Mouse (Mus musculus) fat pad, adult 2 months (tissue): Measurements from ENCODE around the gene Amotl1.

ENCODE experiments used
- DNase-seq: peaks from one replicate; pipeline ENCODE4 v3.0.0-alpha.2; 2011; ENCODE audit warnings: low read depth, low spot score; ENCODE audit errors: extremely low read depth

Gene Amotl1

GRCm38 (mm10) chr9:14559430-14559829 lies 85.4 kb downstream of the Amotl1 start:
- peak; percentile 58 for DNase-seq

DNA sequence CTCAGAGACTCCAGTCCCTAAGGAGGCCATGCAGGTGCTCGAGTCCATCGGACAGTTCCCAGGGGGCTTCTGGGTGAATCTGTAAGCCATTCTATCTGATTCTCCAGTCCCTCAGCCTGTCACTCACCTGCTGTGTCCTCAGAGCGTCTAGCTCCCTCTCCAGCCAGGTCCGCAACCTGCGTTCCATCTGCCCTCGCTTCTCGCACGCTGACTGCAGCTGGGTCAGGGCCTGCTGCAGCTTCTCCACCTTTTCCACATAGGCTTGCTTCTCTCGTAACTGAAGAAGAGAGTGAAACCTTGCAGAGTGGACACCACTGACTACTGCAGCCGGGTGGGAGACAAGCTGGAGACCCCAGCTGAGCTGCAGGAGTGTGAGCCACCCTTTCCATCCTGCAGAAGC lies 86.5 kb downstream of the Amotl1 start:
- DNase-seq: no peak

DNA sequence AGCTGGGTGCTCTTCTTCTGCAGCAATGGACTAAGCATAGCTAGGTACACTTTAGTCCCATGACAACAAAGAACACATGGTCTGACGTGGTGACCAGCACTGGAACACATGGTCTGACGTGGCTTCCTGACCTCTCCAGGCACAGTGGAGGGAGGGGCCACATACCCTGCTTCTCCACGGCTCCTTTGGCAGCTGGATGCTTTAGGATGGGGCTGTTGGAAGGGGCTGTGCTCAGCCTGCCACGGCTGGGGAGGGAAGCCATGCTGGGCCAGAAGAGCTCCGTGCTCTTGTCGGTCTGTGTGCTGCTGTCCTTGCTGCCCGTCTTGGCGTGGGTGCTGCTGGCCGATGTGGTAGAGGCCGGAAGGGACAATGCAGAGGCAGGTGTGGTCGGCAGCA lies 96.5 kb downstream of the Amotl1 start:
- no peak for DNase-seq

DNA sequence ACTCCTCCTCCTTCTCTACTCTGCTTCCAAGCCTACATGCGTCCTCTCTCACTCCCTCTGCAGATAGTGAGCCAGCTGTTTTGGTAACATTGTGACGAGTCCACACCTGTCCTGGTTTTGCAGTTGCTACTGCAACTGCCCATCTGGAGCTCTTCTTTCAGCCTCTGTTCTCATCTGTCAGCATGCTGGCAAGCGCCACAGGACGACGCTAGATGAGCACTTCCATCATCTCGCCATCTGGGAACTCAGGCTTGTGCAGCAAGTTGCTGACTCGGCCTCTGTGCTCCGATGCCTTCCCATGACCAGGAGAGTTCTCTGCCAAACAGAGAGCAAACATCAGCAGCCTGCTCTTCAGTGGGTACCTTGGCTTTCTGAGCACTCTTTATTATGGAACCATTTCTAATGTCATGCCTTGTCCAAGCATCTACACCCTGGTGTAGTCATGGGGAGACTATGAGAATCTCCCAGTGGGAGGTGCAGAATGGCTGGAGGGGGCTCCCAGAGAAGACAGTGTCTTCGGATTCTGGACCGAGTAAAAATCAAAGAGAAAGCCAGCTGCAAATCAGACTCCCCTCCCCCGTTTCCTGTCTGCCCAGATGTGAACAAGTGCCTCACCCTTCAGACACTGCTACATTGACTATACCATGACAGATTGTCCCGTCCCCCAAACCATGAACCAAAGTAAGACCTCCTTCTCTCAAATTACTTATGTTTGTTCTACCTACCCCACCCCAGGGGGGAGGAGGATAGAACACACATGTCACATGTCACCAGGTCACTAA lies 97.1 kb downstream of the Amotl1 start:
- no peak for DNase-seq

DNA sequence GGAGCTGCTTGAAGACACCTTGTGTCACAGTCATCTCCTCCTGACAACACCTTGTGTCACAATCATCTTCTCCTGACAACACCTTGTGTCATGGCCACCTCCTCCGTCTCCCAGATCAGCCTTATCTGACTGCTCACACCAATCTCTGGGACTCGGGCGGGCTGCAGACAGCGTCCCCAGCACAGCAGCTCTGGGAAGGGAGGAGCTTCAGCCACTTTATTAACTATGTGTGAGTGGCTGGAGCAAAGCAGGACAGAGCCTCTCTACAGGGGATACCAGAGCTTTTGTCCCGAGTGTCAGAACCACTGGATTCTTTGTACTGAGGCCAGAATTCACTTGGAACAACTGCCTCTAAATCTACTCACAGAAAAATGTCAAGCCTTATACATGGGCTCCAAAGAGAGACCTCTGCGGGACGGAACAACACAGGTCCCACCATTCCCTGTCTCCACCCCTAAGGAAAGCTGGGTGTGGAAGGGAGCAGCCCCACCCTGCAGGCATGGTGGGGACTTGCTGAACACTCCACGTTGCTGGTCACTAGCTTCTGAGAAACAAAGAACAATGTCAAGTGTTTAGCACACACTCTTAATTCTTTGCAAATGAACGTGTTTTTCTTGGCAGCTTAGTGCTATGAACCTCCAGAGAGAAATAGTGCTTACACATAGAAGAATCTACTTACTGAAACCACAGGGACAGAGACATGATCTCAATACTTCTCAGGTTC lies 100.7 kb downstream of the Amotl1 start:
- DNase-seq: peak; percentile 21

- DNase-seq: no peak
Measured at GRCm38 (mm10) chr9:14534833-14535456, 109.9 kb downstream of the Amotl1 start.

- no peak for DNase-seq
Measured at GRCm38 (mm10) chr9:14533659-14534058, 111.2 kb downstream of the Amotl1 start.

GRCm38 (mm10) chr9:14532283-14532682 lies 112.6 kb downstream of the Amotl1 start:
- DNase-seq: no peak

- DNase-seq: no peak
Measured at GRCm38 (mm10) chr9:14530004-14530403, 114.9 kb downstream of the Amotl1 start.

DNA sequence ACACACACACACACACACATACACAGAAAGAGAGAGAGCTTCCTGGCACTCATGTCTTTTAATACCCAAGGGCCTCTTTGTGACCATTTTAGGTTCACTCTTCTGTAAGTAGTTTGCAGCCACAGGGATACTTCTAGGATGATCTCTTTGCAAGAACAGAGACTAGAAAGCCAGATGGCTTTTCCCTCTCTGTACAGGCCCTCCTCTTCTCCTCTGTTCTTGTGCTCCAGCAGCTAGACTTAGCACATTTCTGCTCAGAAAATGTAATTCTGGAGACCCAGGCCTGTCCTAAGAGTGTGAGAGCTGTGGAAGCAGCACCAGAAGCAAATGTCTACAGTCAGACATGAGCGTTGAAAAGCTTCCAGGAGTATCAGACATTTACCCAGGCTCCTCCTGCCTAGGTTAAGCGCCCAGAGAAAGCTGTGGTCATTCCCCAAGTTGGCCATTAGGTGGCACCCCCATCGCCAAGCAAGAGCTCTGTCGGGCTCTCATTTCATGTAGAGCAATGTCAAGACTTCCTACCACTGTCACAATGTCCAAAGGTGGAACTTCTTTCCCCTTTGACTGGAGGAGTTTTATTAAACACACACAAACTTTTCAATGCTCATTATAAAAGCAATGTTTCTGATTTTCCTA lies 121.3 kb downstream of the Amotl1 start:
- DNase-seq: no peak

GRCm38 (mm10) chr9:14521695-14522094 lies 123.2 kb downstream of the Amotl1 start:
- DNase-seq: no peak

DNA sequence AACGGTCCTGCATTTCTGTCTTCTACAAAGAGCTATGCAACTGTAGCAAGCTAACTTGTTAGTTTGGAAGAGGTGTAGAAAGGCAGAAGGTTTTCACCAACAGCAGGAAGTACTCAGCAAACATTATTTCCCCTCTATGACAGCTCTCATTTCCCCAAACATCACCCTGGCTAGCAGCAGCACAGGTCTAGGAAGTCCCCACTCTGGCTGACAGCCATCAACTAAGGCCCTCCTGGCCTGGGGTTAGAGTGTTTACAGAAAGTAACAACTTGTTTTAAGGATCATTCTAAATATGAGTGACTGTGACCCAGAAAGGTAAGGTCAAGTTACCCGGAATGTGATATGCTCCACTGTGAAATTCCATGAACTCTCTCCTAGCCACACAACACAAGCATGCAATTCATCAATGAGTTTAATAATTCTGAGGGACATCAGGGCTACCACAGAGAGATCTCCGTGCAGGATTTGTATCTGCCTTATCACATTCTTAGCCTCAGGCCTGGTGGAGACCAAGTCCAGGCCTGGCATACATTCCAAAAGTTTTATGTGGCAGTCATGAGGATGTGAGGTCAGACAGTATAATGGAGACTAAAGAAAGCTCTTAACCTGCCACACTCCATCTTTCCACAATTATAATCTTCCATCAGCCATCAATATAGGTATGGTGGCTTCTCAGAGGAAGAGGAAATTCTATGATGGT lies 123.7 kb downstream of the Amotl1 start:
- DNase-seq: no peak

DNA sequence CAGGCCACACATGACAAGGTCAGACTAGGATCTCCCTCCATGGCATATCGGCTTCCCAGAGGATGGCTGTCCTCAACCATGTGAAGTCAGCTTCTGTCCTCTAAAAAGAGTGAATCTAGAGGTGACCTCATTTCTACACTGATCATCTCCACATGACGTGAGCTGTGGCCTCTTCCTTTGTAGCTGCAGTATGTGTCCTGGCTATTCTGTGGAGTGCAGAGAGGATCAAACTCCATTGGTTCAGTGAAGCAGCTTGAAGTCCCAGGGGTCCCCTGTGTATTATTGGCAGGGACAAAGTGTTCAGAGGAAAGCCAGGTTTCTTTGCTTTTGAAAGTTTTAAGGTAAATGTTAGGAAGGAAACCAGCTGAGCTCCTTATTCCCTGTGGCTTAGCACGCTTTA lies 126.8 kb downstream of the Amotl1 start:
- DNase-seq: no peak

DNA sequence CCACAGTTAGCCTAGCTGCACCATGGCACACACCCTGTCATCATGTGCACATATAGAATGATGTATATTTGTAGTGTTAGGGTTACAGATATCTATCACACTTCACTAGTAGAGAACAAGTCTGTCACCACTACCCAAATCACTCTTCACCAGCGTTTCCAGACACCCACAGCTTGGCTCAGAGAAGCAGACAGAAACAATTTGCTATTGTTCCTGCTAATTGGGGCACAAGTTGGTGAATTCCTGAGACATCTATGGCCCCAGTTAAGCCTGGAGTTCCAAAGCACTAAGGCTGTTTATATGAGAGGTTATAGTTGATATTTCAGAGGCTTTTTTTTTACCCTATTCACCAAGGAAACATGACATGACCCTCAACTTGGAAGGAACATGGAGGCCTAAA lies 127.6 kb downstream of the Amotl1 start:
- DNase-seq: no peak

DNA sequence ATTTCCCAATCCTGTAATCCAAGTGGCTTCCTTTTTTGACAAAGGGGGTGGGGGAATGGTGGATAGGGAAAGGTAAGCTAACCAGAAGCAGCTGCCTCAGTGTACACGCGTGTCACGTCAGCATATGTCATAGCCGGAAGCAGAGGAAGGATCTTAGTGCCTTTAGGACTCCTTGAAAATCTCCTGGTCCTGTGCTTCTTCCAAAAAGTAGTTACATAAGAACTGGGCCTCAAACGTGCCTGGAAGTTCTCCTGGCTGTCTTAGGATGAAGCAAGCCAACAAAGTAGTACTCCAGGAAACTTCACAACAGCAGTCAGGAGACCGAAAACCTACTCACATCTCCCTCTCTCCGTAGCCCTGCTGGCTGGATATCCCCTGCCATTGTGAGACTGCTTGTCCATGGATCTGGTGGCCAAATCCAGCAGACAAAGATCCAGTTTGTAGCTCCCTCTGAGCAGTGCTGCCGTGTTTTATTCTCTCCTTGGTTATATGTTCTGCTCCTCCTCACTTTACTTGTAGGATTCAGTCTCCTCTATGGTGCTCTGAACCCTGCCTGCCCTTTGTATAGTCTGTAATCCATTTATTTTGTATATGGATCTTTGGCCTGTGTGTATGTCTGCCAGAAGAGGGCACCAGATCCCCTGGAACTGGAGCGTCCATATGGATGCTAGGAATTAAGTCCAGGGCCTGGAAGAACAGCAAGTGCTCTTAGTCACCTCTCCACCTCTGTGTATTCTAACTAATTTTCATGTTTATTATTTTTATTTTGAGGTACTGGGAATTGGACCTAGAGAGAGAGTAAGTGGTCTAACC lies 132.0 kb downstream of the Amotl1 start:
- DNase-seq: peak; percentile 33

- DNase-seq: no peak
Measured at GRCm38 (mm10) chr9:14500916-14501424, 143.9 kb downstream of the Amotl1 start.

- peak; percentile 84 for DNase-seq
Measured at GRCm38 (mm10) chr9:14500023-14500915, 144.6 kb downstream of the Amotl1 start, which contains the start of the genes Kdm4d and Cwc15. Gene Kdm4d (minus strand): TSS chr9:14500482. Gene Cwc15 (plus strand): TSS chr9:14500617.

DNA sequence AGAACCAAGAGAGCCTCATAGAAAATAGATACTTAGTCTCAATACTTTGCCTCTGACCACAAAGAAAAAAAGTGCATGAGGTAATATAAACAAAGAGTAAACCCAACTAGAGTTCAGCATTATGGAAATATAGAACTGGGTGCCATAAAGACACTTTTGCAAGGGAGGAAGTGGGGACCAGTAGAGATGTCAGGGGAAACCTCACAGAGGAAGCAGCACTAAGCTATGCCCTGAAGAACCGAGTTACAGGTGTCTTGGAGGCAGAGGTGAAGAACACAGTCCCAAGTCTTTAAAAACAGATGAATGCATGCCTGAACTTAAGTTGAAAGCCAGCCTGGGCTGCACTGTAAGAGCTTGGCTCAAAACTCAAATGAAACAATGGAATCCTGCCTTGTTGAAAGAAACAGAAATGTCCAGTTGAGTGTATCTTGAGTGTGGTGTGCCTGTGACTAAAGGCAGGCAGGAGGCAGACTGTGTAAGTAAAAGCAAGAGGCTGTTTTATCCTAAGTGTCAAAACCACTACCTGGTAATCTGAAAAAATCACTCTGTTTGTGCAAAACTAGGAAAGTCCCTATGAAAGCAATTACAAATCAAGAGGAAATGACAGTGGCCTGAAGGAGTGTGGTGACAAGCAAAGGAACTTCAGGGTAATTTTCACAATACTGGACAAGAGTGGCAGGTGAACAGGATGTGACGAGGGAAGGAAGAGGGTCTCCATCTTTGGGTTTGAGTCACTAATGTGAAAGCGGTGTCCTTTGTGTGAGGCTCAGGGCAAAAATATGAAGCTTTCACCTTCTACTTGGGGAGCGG lies 145.8 kb downstream of the Amotl1 start:
- no peak for DNase-seq
